Mouse (Mus musculus) left cerebral cortex, postnatal 4 days (tissue): Measurements from ENCODE around the gene Rtl9. TPM values are rescaled to one million over a fixed set of nuclear protein-coding genes. Genes with fewer than 3 reads are reported as not detected.

ENCODE experiments used
- total RNA-seq, 2 experiments: library from RNA; stranded (reverse); gene quantifications; 2 replicates each; pipeline ENCODE4 v1.2.3; 2021

The Rtl9 gene
- total RNA-seq, 2 experiments from 2014 or later: 2.0 TPM

Other genes starting within 250 kb of the Rtl9 start
- gene Ammecr1, start 132.9 kb upstream of the Rtl9 start, total RNA-seq: 1 to 10 TPM; 4.5 to 5.0 TPM